Mouse (Mus musculus): ENCODE measurements at regions not wholly inside any gene's neighbourhood (a gene's known extent, or its start where the extent isn't known, plus 50 kb on each side); places are given as distances from the start of the nearest gene placed in this dataset.

- Histone ChIP-seq H3K4me3 (ENCODE audit: low read depth, low read length) (no peak overlapping the region), H3K4me2 (no peak overlapping the region), H3K4me1 (ENCODE audit: insufficient read depth) (peaks cover 16% of the 10 kb centered on the region), H3K27ac (ENCODE audit: low read depth) (peak overlapping the region; percentile 43; the same call in 1 of the 2 replicates), H3K36me3 (ENCODE audit: insufficient read depth) (no peaks in the 10 kb centered on the region), H3K9ac (no peak overlapping the region), H3K9me3 (ENCODE audit: low read depth, low read length) (no peaks in the 10 kb centered on the region), H3K27me3 (ENCODE audit: insufficient read depth, low read length) (no peaks in the 10 kb centered on the region)
- peak; percentile 47 for TF ChIP-seq CTCF (IDR thresholded peaks at IDR 0.05; ENCODE audit: low read depth)
- WGBS = 44% methylated on average over 13 of the region's 13 CpGs
- DNase-seq = peak; percentile 74
- ATAC-seq (ENCODE audit: insufficient read depth) = no peak; the same call in 1 of the 2 replicates
Measured at GRCm38 (mm10) chr3:83706531-83707243, 59.4 kb upstream of the Sfrp2 start.

GRCm38 (mm10) chr3:83707278-83707677 lies 58.8 kb upstream of the Sfrp2 start:
- Histone ChIP-seq H3K4me3 (ENCODE audit: low read depth, low read length) (no peak overlapping the region), H3K4me2 (no peak overlapping the region), H3K36me3 (ENCODE audit: insufficient read depth) (no peaks in the 10 kb centered on the region), H3K9me3 (ENCODE audit: low read depth, low read length) (no peaks in the 10 kb centered on the region), H3K27ac (ENCODE audit: low read depth) (0 out of 2 replicates have a peak overlapping the region, but pooled peaks have one; percentile 43), H3K27me3 (ENCODE audit: insufficient read depth, low read length) (no peaks in the 10 kb centered on the region), H3K4me1 (ENCODE audit: insufficient read depth) (peaks cover 16% of the 10 kb centered on the region), H3K9ac (no peak overlapping the region)
- TF ChIP-seq CTCF (IDR thresholded peaks at IDR 0.05; ENCODE audit: low read depth) = no peak
- no peak for DNase-seq
- WGBS = 71% methylated on average over 7 of the region's 7 CpGs
- ATAC-seq (ENCODE audit: insufficient read depth) = no peak

- no peaks in the 10 kb centered on the region for H3K36me3 ChIP-seq (ENCODE audit: insufficient read depth)
- 59% methylated on average over 4 of the region's 4 CpGs for WGBS
- H3K4me2 ChIP-seq = no peak overlapping the region
- H3K9me3 ChIP-seq (ENCODE audit: low read depth, low read length) = no peaks in the 10 kb centered on the region
- H3K4me1 ChIP-seq (ENCODE audit: insufficient read depth) = peaks cover 16% of the 10 kb centered on the region
- no peak for TF ChIP-seq CTCF (IDR thresholded peaks at IDR 0.05; ENCODE audit: low read depth)
- H3K27me3 ChIP-seq (ENCODE audit: insufficient read depth, low read length) = no peaks in the 10 kb centered on the region
- peak overlapping the region; percentile 54; the same call in 1 of the 2 replicates for H3K27ac ChIP-seq (ENCODE audit: low read depth)
- peak; percentile 56 for DNase-seq
- 0 out of 2 replicates have a peak, but pooled peaks have one; percentile 39 for ATAC-seq (ENCODE audit: insufficient read depth)
- H3K9ac ChIP-seq = no peak overlapping the region
- no peak overlapping the region for H3K4me3 ChIP-seq (ENCODE audit: low read depth, low read length)
Measured at GRCm38 (mm10) chr3:83708973-83709372, 57.1 kb upstream of the Sfrp2 start.

- Histone ChIP-seq H3K36me3 (ENCODE audit: insufficient read depth) (no peaks in the 10 kb centered on the region), H3K27me3 (ENCODE audit: insufficient read depth, low read length) (no peaks in the 10 kb centered on the region), H3K4me1 (ENCODE audit: insufficient read depth) (peaks cover 16% of the 10 kb centered on the region), H3K27ac (ENCODE audit: low read depth) (peak overlapping the region; percentile 26; the same call in 1 of the 2 replicates), H3K4me2 (no peak overlapping the region), H3K9ac (no peak overlapping the region), H3K4me3 (ENCODE audit: low read depth, low read length) (no peak overlapping the region), H3K9me3 (ENCODE audit: low read depth, low read length) (no peaks in the 10 kb centered on the region)
- ATAC-seq (ENCODE audit: insufficient read depth) (no peak), DNase-seq (no peak)
- WGBS = 34% methylated on average over 1 of the region's 1 CpGs
- no peak for TF ChIP-seq CTCF (IDR thresholded peaks at IDR 0.05; ENCODE audit: low read depth)
Measured at GRCm38 (mm10) chr3:83709531-83709930, 56.6 kb upstream of the Sfrp2 start.

- ATAC-seq (ENCODE audit: insufficient read depth) = peak; percentile 25
- Histone ChIP-seq H3K27me3 (ENCODE audit: insufficient read depth, low read length) (no peaks in the 10 kb centered on the region), H3K36me3 (ENCODE audit: insufficient read depth) (no peaks in the 10 kb centered on the region), H3K27ac (ENCODE audit: low read depth) (peak overlapping the region; percentile 61; the same call in 1 of the 2 replicates), H3K4me3 (ENCODE audit: low read depth, low read length) (no peak overlapping the region), H3K4me2 (no peak overlapping the region), H3K9me3 (ENCODE audit: low read depth, low read length) (no peaks in the 10 kb centered on the region), H3K4me1 (ENCODE audit: insufficient read depth) (peaks cover 16% of the 10 kb centered on the region), H3K9ac (no peak overlapping the region)
- TF ChIP-seq CTCF (IDR thresholded peaks at IDR 0.05; ENCODE audit: low read depth) = no peak
- peak; percentile 70 for DNase-seq
- 21% methylated on average over 10 of the region's 10 CpGs for WGBS
Measured at GRCm38 (mm10) chr3:83710995-83711541, 55.1 kb upstream of the Sfrp2 start.

GRCm38 (mm10) chr3:83712355-83712754 lies 53.8 kb upstream of the Sfrp2 start:
- no peaks in the 10 kb centered on the region for H3K27me3 ChIP-seq (ENCODE audit: insufficient read depth, low read length)

GRCm38 (mm10) chr3:83714572-83714971 lies 51.5 kb upstream of the Sfrp2 start:
- TF ChIP-seq CTCF (IDR thresholded peaks at IDR 0.05; ENCODE audit: low read depth) = peak; percentile 39
- ATAC-seq (ENCODE audit: insufficient read depth) (no peak), DNase-seq (no peak)
- no peaks in the 10 kb centered on the region for H3K9me3 ChIP-seq (ENCODE audit: low read depth, low read length)
- no peak overlapping the region for H3K9ac ChIP-seq
- no peak overlapping the region for H3K4me2 ChIP-seq
- H3K27ac ChIP-seq (ENCODE audit: low read depth) = no peak overlapping the region
- H3K36me3 ChIP-seq (ENCODE audit: insufficient read depth) = no peaks in the 10 kb centered on the region
- 62% methylated on average over 6 of the region's 6 CpGs for WGBS
- H3K4me1 ChIP-seq (ENCODE audit: insufficient read depth) = peaks cover 9% of the 10 kb centered on the region
- no peak overlapping the region for H3K4me3 ChIP-seq (ENCODE audit: low read depth, low read length)
- no peaks in the 10 kb centered on the region for H3K27me3 ChIP-seq (ENCODE audit: insufficient read depth, low read length)

More at GRCm38 (mm10) chr3:83712355-83712754, 53.8 kb upstream of the Sfrp2 start:
- H3K36me3 ChIP-seq (ENCODE audit: insufficient read depth) = no peaks in the 10 kb centered on the region
- peaks cover 16% of the 10 kb centered on the region for H3K4me1 ChIP-seq (ENCODE audit: insufficient read depth)
- H3K9ac ChIP-seq = no peak overlapping the region
- no peak overlapping the region for H3K4me3 ChIP-seq (ENCODE audit: low read depth, low read length)
- 26% methylated on average over 2 of the region's 2 CpGs for WGBS
- H3K4me2 ChIP-seq = no peak overlapping the region
- TF ChIP-seq CTCF (IDR thresholded peaks at IDR 0.05; ENCODE audit: low read depth) = no peak
- DNase-seq = peak; percentile 58
- peak; percentile 43; the same call in 1 of the 2 replicates for ATAC-seq (ENCODE audit: insufficient read depth)
- no peaks in the 10 kb centered on the region for H3K9me3 ChIP-seq (ENCODE audit: low read depth, low read length)
- no peak overlapping the region for H3K27ac ChIP-seq (ENCODE audit: low read depth)

Data from lung, embryonic 14.5 days (tissue).